Mouse (Mus musculus) embryo, embryonic 10.5 days (tissue): ENCODE measurements at regions not wholly inside any gene's neighbourhood (a gene's known extent, or its start where the extent isn't known, plus 50 kb on each side); places are given as distances from the start of the nearest gene placed in this dataset.
"Not testable (repeated sequence)": the region's sequence is repeated elsewhere in the genome, so short reads cannot be mapped to it uniquely, and the experiment has no call there.

ENCODE experiments used
- DNase-seq: peaks from one replicate; pipeline ENCODE4 v3.0.0-alpha.2; 2015; ENCODE audit warnings: low spot score

- no peak for DNase-seq
These were observed 1372.5 kb upstream of the Rag2 start for GRCm38 (mm10) chr2:100252006-100252405.

DNA sequence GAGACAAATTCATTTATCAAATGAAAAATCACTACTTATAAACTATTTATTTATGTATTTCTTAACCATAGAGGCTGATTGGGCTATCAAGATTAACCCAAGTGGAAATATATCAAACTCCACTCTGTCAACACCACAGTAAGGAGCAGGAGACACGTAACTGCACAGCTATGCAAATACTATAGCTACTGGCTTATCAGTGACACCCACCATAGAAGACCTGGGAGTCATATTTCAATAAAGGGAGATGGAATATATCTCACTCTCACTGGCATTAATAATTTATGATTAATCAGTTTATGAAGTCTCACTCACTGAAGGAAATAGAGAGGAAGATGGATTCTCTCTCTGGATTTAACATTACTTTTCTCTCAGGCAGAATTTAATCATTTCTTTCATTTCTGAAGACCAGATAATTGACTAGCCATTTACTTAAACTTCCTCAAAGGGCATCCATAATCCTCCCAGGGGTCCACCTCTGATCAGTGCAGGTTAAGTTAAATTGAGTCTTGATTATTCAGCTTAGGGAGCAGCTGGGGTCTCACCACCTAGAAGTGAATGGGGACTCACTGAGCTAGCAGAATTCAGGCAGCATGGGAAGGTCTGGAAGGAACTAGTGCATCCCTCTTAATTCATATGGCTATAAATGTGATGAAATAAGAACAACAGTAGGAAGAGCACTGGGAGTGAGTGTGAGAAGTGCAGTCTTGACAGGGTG lies 1365.2 kb upstream of the Rag2 start:
- no peak for DNase-seq

DNA sequence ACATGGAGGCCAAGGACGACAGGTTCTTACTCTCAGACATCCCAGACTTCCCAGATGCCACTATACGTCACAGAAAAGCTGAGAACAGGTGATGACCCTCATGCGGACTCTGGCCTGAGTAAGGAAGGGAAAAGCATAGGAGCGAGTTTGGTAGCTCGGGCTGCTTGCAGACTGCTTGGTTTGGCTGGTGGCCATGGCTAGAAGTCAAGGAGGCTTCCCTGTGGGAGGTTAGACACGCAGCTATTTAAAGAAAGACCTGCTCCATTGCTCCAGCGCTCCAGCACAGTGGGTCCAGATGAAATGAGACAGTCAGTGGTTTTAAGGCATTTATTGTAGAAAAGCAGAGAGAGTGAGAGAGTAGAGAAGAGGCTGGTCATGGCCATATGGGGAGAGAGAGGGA lies 1318.0 kb upstream of the Rag2 start:
- DNase-seq = no peak

DNA sequence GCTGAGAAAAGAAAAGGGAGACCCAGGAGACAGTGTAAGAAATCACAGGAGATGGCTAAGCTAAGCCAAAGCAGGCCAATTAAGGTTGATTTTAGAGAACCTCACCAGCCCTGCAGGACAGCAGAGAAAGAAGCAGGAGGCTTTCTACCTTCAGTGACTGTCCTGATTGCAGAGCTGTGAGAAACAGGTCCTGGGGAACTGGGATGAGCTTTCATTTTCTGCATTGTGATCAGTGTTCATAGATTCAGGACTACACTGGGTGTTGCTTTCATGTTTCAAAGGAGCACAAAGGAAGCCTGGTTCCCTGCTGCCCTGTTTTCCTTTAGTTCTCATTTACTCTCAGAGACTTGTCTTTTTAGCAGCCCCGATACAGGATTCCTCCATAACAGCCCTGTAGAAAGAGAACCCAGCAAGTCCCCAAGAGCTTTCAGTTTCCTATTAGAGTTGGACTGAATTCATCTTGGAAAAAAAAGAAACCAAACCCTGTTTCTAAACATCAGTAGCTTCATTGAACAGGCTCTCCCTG lies 1311.7 kb upstream of the Rag2 start:
- DNase-seq = peak; percentile 1

DNA sequence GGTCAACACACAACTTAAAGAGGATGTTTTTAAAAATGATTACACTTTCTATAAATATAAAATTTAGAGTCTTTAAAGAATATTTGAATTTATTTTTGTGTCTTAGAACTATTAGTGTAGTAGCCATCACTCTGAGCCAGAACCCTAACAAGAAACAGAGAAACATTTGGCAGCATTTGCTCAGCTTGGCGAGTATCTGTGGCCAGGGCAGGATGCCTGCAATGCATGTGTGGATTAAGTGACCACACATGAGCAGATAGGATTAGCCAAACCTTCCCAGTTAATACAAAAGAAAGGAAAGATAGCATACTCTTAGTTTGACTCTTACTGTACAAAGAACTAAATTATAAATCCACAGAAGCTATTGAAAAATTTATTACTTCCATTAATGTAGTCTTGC lies 1304.1 kb upstream of the Rag2 start:
- DNase-seq = no peak

DNA sequence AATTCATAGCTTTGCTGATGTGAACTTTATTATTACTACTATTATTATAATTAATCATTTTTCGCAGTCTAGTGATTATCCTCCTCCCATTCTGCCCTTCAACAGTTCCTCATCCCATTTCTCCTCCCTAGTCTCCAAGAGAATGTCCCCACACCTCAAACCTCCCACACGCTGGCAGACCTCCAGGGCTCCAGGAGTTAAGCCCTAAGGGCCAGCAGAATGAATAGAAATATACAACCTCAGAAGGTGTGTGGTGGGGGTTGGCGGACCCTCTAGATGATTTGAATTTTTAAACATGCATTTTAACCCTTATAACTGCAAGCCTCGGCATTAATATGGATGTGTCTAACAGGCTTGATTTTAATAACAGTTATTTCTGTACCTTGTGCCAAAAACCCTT lies 1283.8 kb upstream of the Rag2 start:
- no peak for DNase-seq

GRCm38 (mm10) chr2:100344921-100345425 lies 1279.5 kb upstream of the Rag2 start:
- DNase-seq = no peak

- DNase-seq = not testable (repeated sequence)
These were observed 1258.9 kb upstream of the Rag2 start for GRCm38 (mm10) chr2:100365616-100366015.

DNA sequence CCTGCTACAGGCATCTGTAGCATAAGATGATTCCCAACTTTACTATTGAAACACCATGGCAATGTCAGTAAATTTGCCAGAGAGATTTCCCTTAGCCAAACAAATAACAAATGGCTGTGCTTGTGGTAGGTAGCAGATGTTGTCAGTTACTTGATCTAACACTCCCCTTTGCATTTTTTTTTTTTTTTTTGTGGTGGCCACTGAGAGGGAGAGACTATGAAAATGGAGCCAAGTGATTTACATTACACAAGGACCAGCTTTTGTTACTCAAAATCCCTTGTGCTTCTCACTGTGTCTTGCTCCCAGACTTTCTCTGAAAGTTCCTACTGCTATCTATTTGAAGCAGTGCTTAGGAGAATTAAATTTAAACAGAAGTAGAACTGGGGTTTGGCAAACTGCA lies 1224.7 kb upstream of the Rag2 start:
- DNase-seq = no peak

DNA sequence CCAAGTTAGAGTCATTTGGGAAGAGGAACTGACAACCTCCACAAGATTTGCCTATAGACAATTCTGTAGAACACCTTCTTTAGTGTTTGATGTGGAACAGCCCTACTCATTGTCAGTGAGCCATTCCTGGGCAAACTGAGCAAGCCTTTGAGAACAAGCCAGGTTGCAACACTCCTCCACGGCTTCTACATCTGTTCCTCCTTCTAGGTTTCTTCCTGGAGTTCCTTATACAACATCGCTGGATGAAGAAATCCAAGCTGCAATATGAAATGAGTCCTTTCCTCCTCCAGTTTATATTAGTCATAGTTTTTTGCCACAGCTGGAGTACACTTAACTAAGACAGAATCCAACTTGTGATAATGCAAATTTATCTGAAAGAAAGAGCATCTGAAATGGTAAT lies 1197.9 kb upstream of the Rag2 start:
- DNase-seq = no peak

DNA sequence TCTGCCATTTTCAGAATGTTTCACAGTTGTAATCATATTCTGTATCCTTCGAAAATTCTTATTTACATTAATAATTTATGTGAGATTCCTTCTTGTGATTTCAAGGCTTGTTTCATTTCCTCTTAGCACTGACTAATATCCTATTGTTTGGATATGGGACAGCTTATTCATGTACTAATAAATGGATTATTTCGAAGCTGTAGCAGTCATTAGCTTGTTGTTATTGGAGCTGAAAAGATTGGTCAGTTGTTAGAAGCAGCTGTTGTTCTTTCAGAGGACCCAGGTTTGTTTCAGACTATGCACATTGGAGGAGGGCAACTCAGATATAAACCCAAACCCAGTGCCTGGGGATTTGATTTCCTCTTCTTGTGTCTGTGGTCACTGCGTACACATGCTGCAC lies 1189.5 kb upstream of the Rag2 start:
- no peak for DNase-seq

GRCm38 (mm10) chr2:100445868-100446267 lies 1178.7 kb upstream of the Rag2 start:
- DNase-seq = no peak

- DNase-seq = no peak
These were observed 1178.2 kb upstream of the Rag2 start for GRCm38 (mm10) chr2:100446332-100446731.

GRCm38 (mm10) chr2:100459641-100460040 lies 1164.9 kb upstream of the Rag2 start:
- DNase-seq = not testable (repeated sequence)

GRCm38 (mm10) chr2:100486229-100486628 lies 1138.3 kb upstream of the Rag2 start:
- DNase-seq = not testable (repeated sequence)

- not testable (repeated sequence) for DNase-seq
These were observed 1119.4 kb upstream of the Rag2 start for GRCm38 (mm10) chr2:100505114-100505513.
